Mouse (Mus musculus) forebrain, embryonic 11.5 days (tissue): Measurements from ENCODE around the gene Ripply3. TPM values are rescaled to one million over a fixed set of nuclear protein-coding genes. Genes with fewer than 3 reads are reported as not detected.
A peak's percentile ranks its signal among the peaks of the same experiment; 100 is the strongest.

Experiments
- ATAC-seq: fragments of 200-750 bp; cut with Nextera tagmentation; replicated peaks from 2 replicates; pipeline ENCODE4 v1.8.0; 2017; ENCODE audit warnings: moderate TSS enrichment; ENCODE audit not compliant: low FRiP score
- DNase-seq: peaks from one replicate; pipeline ENCODE4 v3.0.0-alpha.2; 2017; ENCODE audit warnings: low spot score
- H3K27ac ChIP-seq: fragments of 300-500 bp; sonication (generic); 2 replicates; pipeline ENCODE4 v1.5.1; 2014; ENCODE audit warnings: low read depth, low read length
- H3K27me3 ChIP-seq: fragments of 300-500 bp; sonication (generic); 2 replicates; pipeline ENCODE4 v1.6.1; 2014; ENCODE audit warnings: mild to moderate bottlenecking, low read length, mixed read lengths; ENCODE audit not compliant: control insufficient read depth, insufficient read depth
- H3K36me3 ChIP-seq: fragments of 300-500 bp; sonication (generic); 2 replicates; pipeline ENCODE4 v1.6.1; 2014; ENCODE audit warnings: mild to moderate bottlenecking, low read length, moderate library complexity, mixed read lengths; ENCODE audit not compliant: control insufficient read depth, insufficient read depth
- H3K4me1 ChIP-seq: fragments of 300-500 bp; sonication (generic); replicated peaks from 2 replicates; pipeline ENCODE4 v1.6.1; 2014; ENCODE audit warnings: low read length, mixed read lengths; ENCODE audit not compliant: control insufficient read depth, insufficient read depth
- H3K4me2 ChIP-seq: fragments of 300-500 bp; sonication (generic); 2 replicates; pipeline ENCODE4 v1.6.1; 2014; ENCODE audit warnings: low read depth, mild to moderate bottlenecking, low read length, moderate library complexity, mixed read lengths; ENCODE audit not compliant: severe bottlenecking
- H3K4me3 ChIP-seq: fragments of 300-500 bp; sonication (generic); 2 replicates; pipeline ENCODE4 v1.5.1; 2014; ENCODE audit warnings: low read depth, low read length
- H3K9ac ChIP-seq: fragments of 300-500 bp; sonication (generic); 2 replicates; pipeline ENCODE4 v1.6.1; 2014; ENCODE audit warnings: low read length
- H3K9me3 ChIP-seq: fragments of 300-500 bp; sonication (generic); 2 replicates; pipeline ENCODE4 v1.6.1; 2016; ENCODE audit warnings: low read length, mixed read lengths; ENCODE audit not compliant: control insufficient read depth
- WGBS: fragments of 180-500 bp; shearing (Covaris S2); extraction: QIAGEN DNeasy Blood & Tissue Kit; methylation state at CpG from one replicate; pipeline ENCODE4 v1.1.7; 2014; 5-methylcytosine and 5-hydroxymethylcytosine counted together
- polyA plus RNA-seq: library from polyadenylated mRNA; unstranded; fragments of >200 nt; fragmentation: Nextera tagmentation; extraction: Ambion mirVana; gene quantifications from 2 replicates; pipeline ENCODE4 v1.2.1, GENCODE M21; 2014

Ripply3 gene
- 5.4 and 5.7 TPM in 2 replicates for polyA plus RNA-seq

- Histone ChIP-seq H3K9ac (peak within 1 kb of the TSS; percentile 57), H3K4me1 (peaks cover 20% of the 10 kb centered on the region; the same call in 1 of the 2 replicates), H3K9me3 (no peaks in the 10 kb centered on the region), H3K27ac (no peak within 1 kb of the TSS), H3K27me3 (peaks cover 22% of the 10 kb centered on the region), H3K4me2 (peak within 1 kb of the TSS; percentile 77), H3K4me3 (peak within 1 kb of the TSS; percentile 39), H3K36me3 (no peaks in the 10 kb centered on the region)
- peak; percentile 49; the same call in 1 of the 2 replicates for ATAC-seq
- WGBS = 1% methylated on average over 61 of the region's 63 CpGs
- peak; percentile 72 for DNase-seq
These were observed at the start of gene Ripply3 for GRCm38 (mm10) chr16:94327781-94328711. Gene Ripply3 (plus strand): TSS chr16:94328420.

- WGBS = 83% methylated on average over 3 of the region's 3 CpGs
- Histone ChIP-seq H3K9ac (no peak overlapping the region), H3K27ac (no peak overlapping the region), H3K9me3 (no peaks in the 10 kb centered on the region), H3K4me2 (no peak overlapping the region), H3K27me3 (no peaks in the 10 kb centered on the region), H3K4me3 (no peak overlapping the region), H3K4me1 (no peaks in the 10 kb centered on the region), H3K36me3 (no peaks in the 10 kb centered on the region; the same call in 1 of the 2 replicates)
- no peak for DNase-seq
- ATAC-seq = no peak
These were observed 44.2 kb upstream of the Ripply3 start for GRCm38 (mm10) chr16:94283972-94284371.

- peaks cover 2% of the 10 kb centered on the region; the same call in 1 of the 2 replicates for H3K4me1 ChIP-seq
- no peak overlapping the region for H3K4me2 ChIP-seq
- 89% methylated on average over 9 of the region's 9 CpGs for WGBS
- no peaks in the 10 kb centered on the region for H3K27me3 ChIP-seq
- no peak overlapping the region for H3K9ac ChIP-seq
- no peaks in the 10 kb centered on the region for H3K9me3 ChIP-seq
- H3K36me3 ChIP-seq = no peaks in the 10 kb centered on the region
- no peak overlapping the region for H3K4me3 ChIP-seq
- ATAC-seq = no peak
- no peak overlapping the region for H3K27ac ChIP-seq
- no peak for DNase-seq
These were observed 40.4 kb upstream of the Ripply3 start for GRCm38 (mm10) chr16:94287826-94288225.

- peak overlapping the region; percentile 87 for H3K9ac ChIP-seq
- 16% methylated on average over 35 of the region's 39 CpGs for WGBS
- H3K27ac ChIP-seq = no peak overlapping the region
- no peaks in the 10 kb centered on the region for H3K9me3 ChIP-seq
- H3K36me3 ChIP-seq = no peaks in the 10 kb centered on the region
- H3K4me2 ChIP-seq = peak overlapping the region; percentile 98
- peak; percentile 66 for ATAC-seq
- peaks cover 2% of the 10 kb centered on the region; the same call in 1 of the 2 replicates for H3K4me1 ChIP-seq
- H3K4me3 ChIP-seq = peak overlapping the region; percentile 85
- H3K27me3 ChIP-seq = no peaks in the 10 kb centered on the region
- peak; percentile 69 for DNase-seq
These were observed 38.8 kb upstream of the Ripply3 start for GRCm38 (mm10) chr16:94289138-94290072.

- 5% methylated on average over 52 of the region's 52 CpGs for WGBS
- H3K36me3 ChIP-seq = no peaks in the 10 kb centered on the region
- ATAC-seq (peak; percentile 95), DNase-seq (peak; percentile 93)
- H3K9me3 ChIP-seq = no peaks in the 10 kb centered on the region
- H3K9ac ChIP-seq = peak overlapping the region; percentile 87
- peak overlapping the region; percentile 85 for H3K4me3 ChIP-seq
- no peak overlapping the region for H3K27ac ChIP-seq
- no peaks in the 10 kb centered on the region for H3K27me3 ChIP-seq
- peak overlapping the region; percentile 98 for H3K4me2 ChIP-seq
- H3K4me1 ChIP-seq = peaks cover 2% of the 10 kb centered on the region; the same call in 1 of the 2 replicates
These were observed 37.9 kb upstream of the Ripply3 start for GRCm38 (mm10) chr16:94290073-94290999.

GRCm38 (mm10) chr16:94291141-94291540, 37.1 kb upstream of the Ripply3 start:
- whole genome bisulfite sequencing = 86% methylated on average over 4 of the region's 4 CpGs
- Histone ChIP-seq H3K4me3 (no peak overlapping the region), H3K36me3 (no peaks in the 10 kb centered on the region), H3K27me3 (no peaks in the 10 kb centered on the region), H3K9me3 (no peaks in the 10 kb centered on the region), H3K9ac (no peak overlapping the region), H3K4me1 (peaks cover 2% of the 10 kb centered on the region; the same call in 1 of the 2 replicates), H3K4me2 (no peak overlapping the region), H3K27ac (no peak overlapping the region)
- DNase-seq = no peak
- no peak for ATAC-seq

- ATAC-seq (no peak), DNase-seq (no peak)
- Histone ChIP-seq H3K27me3 (no peaks in the 10 kb centered on the region), H3K27ac (no peak overlapping the region), H3K4me1 (0 out of 2 replicates have a peak, but pooled peaks cover 6% of the 10 kb centered on the region), H3K9ac (no peak overlapping the region), H3K4me3 (no peak overlapping the region), H3K4me2 (no peak overlapping the region), H3K9me3 (no peaks in the 10 kb centered on the region), H3K36me3 (no peaks in the 10 kb centered on the region)
- 90% methylated on average over 5 of the region's 5 CpGs for WGBS
These were observed 30.1 kb upstream of the Ripply3 start for GRCm38 (mm10) chr16:94298081-94298480.
